Mouse (Mus musculus) heart, adult 2 months (tissue): ENCODE measurements around the gene A030005K14Rik. TPM values are rescaled to one million over a fixed set of nuclear protein-coding genes. Genes with fewer than 3 reads are reported as not detected.

Source experiments
- DNase-seq, 2 experiments: peaks; one replicate each; pipeline ENCODE4 v3.0.0; 2021
- H3K27ac ChIP-seq: fragments of 200-600 bp; 2 replicates; pipeline ENCODE4 v1.8.1; 2022
- H3K27me3 ChIP-seq: fragments of 200-500 bp; 2 replicates; pipeline ENCODE4 v1.6.1; 2012; ENCODE audit warnings: mild to moderate bottlenecking, low read length, inconsistent platforms, mixed read lengths; ENCODE audit not compliant: control insufficient read depth, insufficient read depth
- H3K36me3 ChIP-seq: fragments of 200-500 bp; 2 replicates; pipeline ENCODE4 v1.6.1; 2012; ENCODE audit warnings: low read length, inconsistent platforms; ENCODE audit not compliant: control insufficient read depth, insufficient read depth
- H3K4me1 ChIP-seq: fragments of 200-500 bp; 2 replicates; pipeline ENCODE4 v1.6.1; 2011; ENCODE audit warnings: low read length; ENCODE audit not compliant: control insufficient read depth, insufficient read depth
- H3K4me3 ChIP-seq: fragments of 200-600 bp; 2 replicates; pipeline ENCODE4 v1.8.1; 2022
- H3K79me2 ChIP-seq: fragments of 200-500 bp; replicated peaks from 2 replicates; pipeline ENCODE4 v1.6.1; 2012; ENCODE audit warnings: mild to moderate bottlenecking, inconsistent platforms, low read length, moderate library complexity, mixed read lengths; ENCODE audit not compliant: control insufficient read depth, insufficient read depth
- H3K9ac ChIP-seq: fragments of 200-500 bp; 2 replicates; pipeline ENCODE4 v1.6.1; 2012; ENCODE audit warnings: low read depth, mild to moderate bottlenecking, control low read depth, inconsistent platforms, low read length, mixed read lengths
- CTCF ChIP-seq: fragments of 200-600 bp; IDR thresholded peaks from 2 replicates; pipeline ENCODE4 v1.8.1; 2022; ENCODE audit warnings: antibody characterized with exemption, mild to moderate bottlenecking, moderate library complexity
- EP300 ChIP-seq: fragments of 200-500 bp; IDR thresholded peaks from 2 replicates; pipeline ENCODE4 v1.6.1; 2011; ENCODE audit warnings: low read depth, low read length, control low read depth; ENCODE audit not compliant: insufficient read depth
- POLR2A ChIP-seq: fragments of 200-500 bp; IDR thresholded peaks from 2 replicates; pipeline ENCODE4 v1.6.1; 2011; ENCODE audit warnings: mild to moderate bottlenecking, low read depth, low read length, control low read depth; ENCODE audit not compliant: insufficient read depth
- WGBS: fragments of 180-500 bp; shearing (Covaris S2); methylation state at CpG from one replicate; pipeline ENCODE4 v1.1.7; 2018; 5-methylcytosine and 5-hydroxymethylcytosine counted together
- intact Hi-C: fragments of 180-260 bp; cut with DNase I; formaldehyde crosslinking; loops from one replicate; pipeline ENCODE4 v1.15.1; 2025
- polyA plus RNA-seq: library from polyadenylated mRNA; depleted of rRNA; stranded (reverse); fragments of >200 nt; gene quantifications from 2 replicates; pipeline ENCODE4 v1.2.3, GENCODE M21; 2012
- total RNA-seq, 2 experiments: library from RNA; stranded (reverse); gene quantifications; 2 replicates each; pipeline ENCODE4 v1.2.3; 2021

Gene A030005K14Rik
- total and polyA plus RNA-seq, 3 experiments: not detected

GRCm38 (mm10) chr1:83096935-83097334 is 37.8 kb upstream of the A030005K14Rik start:
- Histone ChIP-seq H3K9ac (no peak overlapping the region), H3K79me2 (no peaks in the 10 kb centered on the region), H3K27me3 (no peaks in the 10 kb centered on the region), H3K4me3 (no peak overlapping the region), H3K36me3 (no peaks in the 10 kb centered on the region), H3K27ac (no peak overlapping the region), H3K4me1 (no peaks in the 10 kb centered on the region)
- intact Hi-C loops: no loop called here
- DNase-seq: no peak
- WGBS: 84% methylated on average over 4 of the region's 4 CpGs
- no peak for TF ChIP-seq POLR2A
- TF ChIP-seq CTCF: no peak
- TF ChIP-seq EP300: no peak

- no peak overlapping the region for H3K4me3 ChIP-seq
- DNase-seq: no peak
- H3K27ac ChIP-seq: no peak overlapping the region
- TF ChIP-seq POLR2A (no peak), EP300 (no peak), CTCF (no peak)
- H3K36me3 ChIP-seq: no peaks in the 10 kb centered on the region
- no peak overlapping the region for H3K9ac ChIP-seq
- 53% methylated on average over 3 of the region's 3 CpGs for WGBS
- H3K4me1 ChIP-seq: no peaks in the 10 kb centered on the region
- intact Hi-C loops: no loop called here
- H3K79me2 ChIP-seq: no peaks in the 10 kb centered on the region
- H3K27me3 ChIP-seq: no peaks in the 10 kb centered on the region
Observed at GRCm38 (mm10) chr1:83091268-83091667, 32.1 kb upstream of the A030005K14Rik start.

- 88% methylated on average over 2 of the region's 2 CpGs for WGBS
- Histone ChIP-seq H3K79me2 (no peaks in the 10 kb centered on the region), H3K27me3 (no peaks in the 10 kb centered on the region), H3K36me3 (no peaks in the 10 kb centered on the region), H3K9ac (no peak overlapping the region), H3K27ac (no peak overlapping the region), H3K4me3 (no peak overlapping the region), H3K4me1 (no peaks in the 10 kb centered on the region)
- DNase-seq: no peak
- intact Hi-C loops: no loop called here
- TF ChIP-seq POLR2A: no peak
- no peak for TF ChIP-seq EP300
- TF ChIP-seq CTCF: no peak
Observed at GRCm38 (mm10) chr1:83084790-83085189, 25.6 kb upstream of the A030005K14Rik start.

- Histone ChIP-seq H3K27me3 (no peaks in the 10 kb centered on the region), H3K4me3 (no peak overlapping the region), H3K4me1 (no peaks in the 10 kb centered on the region), H3K9ac (no peak overlapping the region), H3K79me2 (no peaks in the 10 kb centered on the region), H3K27ac (no peak overlapping the region), H3K36me3 (no peaks in the 10 kb centered on the region)
- TF ChIP-seq POLR2A (no peak), CTCF (no peak), EP300 (no peak)
- WGBS: 74% methylated on average over 6 of the region's 6 CpGs
- intact Hi-C loops: no loop called here
- DNase-seq: no peak
Observed at GRCm38 (mm10) chr1:83077016-83077415, 17.8 kb upstream of the A030005K14Rik start.

GRCm38 (mm10) chr1:83076190-83076917 is 17.2 kb upstream of the A030005K14Rik start:
- H3K27ac ChIP-seq: no peak overlapping the region
- no peak overlapping the region for H3K4me3 ChIP-seq
- H3K79me2 ChIP-seq: no peaks in the 10 kb centered on the region
- no peak for DNase-seq
- no peaks in the 10 kb centered on the region for H3K36me3 ChIP-seq
- WGBS: 44% methylated on average over 11 of the region's 11 CpGs
- no peaks in the 10 kb centered on the region for H3K4me1 ChIP-seq
- intact Hi-C loops: loop anchor here (1.0 kb wide), 1 partner anchor 289 kb away; no protein-coding TSS in a partner anchor
- peak; percentile 88 for TF ChIP-seq CTCF
- no peak for TF ChIP-seq POLR2A
- no peak for TF ChIP-seq EP300
- no peaks in the 10 kb centered on the region for H3K27me3 ChIP-seq
- H3K9ac ChIP-seq: no peak overlapping the region

- Histone ChIP-seq H3K79me2 (no peaks in the 10 kb centered on the region), H3K27ac (no peak overlapping the region), H3K27me3 (no peaks in the 10 kb centered on the region), H3K9ac (no peak overlapping the region), H3K36me3 (no peaks in the 10 kb centered on the region), H3K4me3 (no peak overlapping the region), H3K4me1 (no peaks in the 10 kb centered on the region)
- DNase-seq: no peak
- no peak for TF ChIP-seq EP300
- no peak for TF ChIP-seq CTCF
- no peak for TF ChIP-seq POLR2A
- intact Hi-C loops: loop anchor here (1.0 kb wide), 1 partner anchor 288 kb away; no protein-coding TSS in a partner anchor
- WGBS: 38% methylated on average over 15 of the region's 15 CpGs
Observed at GRCm38 (mm10) chr1:83075526-83076189, 16.5 kb upstream of the A030005K14Rik start.
